Mouse (Mus musculus): ENCODE results near the gene Taar8b. TPM values are rescaled to one million over a fixed set of nuclear protein-coding genes. Genes with fewer than 3 reads are reported as not detected.
A peak's percentile ranks its signal among the peaks of the same experiment; 100 is the strongest.
"Not testable (repeated sequence)": the region's sequence is repeated elsewhere in the genome, so short reads cannot be mapped to it uniquely, and the experiment has no call there.

The Taar8b gene
- polyA plus RNA-seq, 1 experiment from 2014 or later: not detected

GRCm38 (mm10) chr10:24101812-24102211 lies 9.7 kb upstream of the Taar8b start, which contains the start of gene Taar8c:
Taar8c (minus strand) TSS chr10:24101912.
- H3K9ac ChIP-seq; H3K36me3 ChIP-seq (replicated peaks); H3K4me3 ChIP-seq (replicated peaks); H3K27ac ChIP-seq (replicated peaks); H3K27me3 ChIP-seq; H3K9me3 ChIP-seq (replicated peaks); ATAC-seq (ENCODE audit: insufficient read depth); H3K4me2 ChIP-seq; H3K4me1 ChIP-seq (replicated peaks): not testable (repeated sequence)
- 46% methylated on average over 1 of the region's 3 CpGs for WGBS (ENCODE audit: insufficient replicate concordance)

- not testable (repeated sequence) for H3K36me3 ChIP-seq (replicated peaks); H3K27ac ChIP-seq (replicated peaks); H3K27me3 ChIP-seq; H3K9ac ChIP-seq; H3K4me2 ChIP-seq; H3K9me3 ChIP-seq (replicated peaks); H3K4me3 ChIP-seq (replicated peaks); H3K4me1 ChIP-seq (replicated peaks)
- WGBS (ENCODE audit: insufficient replicate concordance): 38% methylated on average over 2 of the region's 2 CpGs
- peak; percentile 31; the same call in 1 of the 2 replicates for ATAC-seq (ENCODE audit: insufficient read depth)
Observed at GRCm38 (mm10) chr10:24097010-24097409, 4.9 kb upstream of the Taar8b start.

- Histone ChIP-seq H3K4me1 (replicated peaks) (0 out of 2 replicates have a peak, but pooled peaks cover 4% of the 10 kb centered on the region), H3K9me3 (replicated peaks) (no peaks in the 10 kb centered on the region), H3K9ac (no peak overlapping the region), H3K4me3 (replicated peaks) (no peak overlapping the region), H3K27ac (replicated peaks) (no peak overlapping the region), H3K36me3 (replicated peaks) (no peaks in the 10 kb centered on the region), H3K4me2 (no peak overlapping the region), H3K27me3 (no peaks in the 10 kb centered on the region)
- ATAC-seq (ENCODE audit: insufficient read depth): no peak
- 60% methylated on average over 2 of the region's 2 CpGs for WGBS (ENCODE audit: insufficient replicate concordance)
Observed at GRCm38 (mm10) chr10:24087168-24087567, 4.9 kb downstream of the Taar8b start.

GRCm38 (mm10) chr10:24086555-24086954 lies 5.5 kb downstream of the Taar8b start:
- no peaks in the 10 kb centered on the region for H3K27me3 ChIP-seq
- H3K27ac ChIP-seq (replicated peaks): no peak overlapping the region
- ATAC-seq (ENCODE audit: insufficient read depth): no peak
- H3K36me3 ChIP-seq (replicated peaks): no peaks in the 10 kb centered on the region
- H3K4me3 ChIP-seq (replicated peaks): no peak overlapping the region
- H3K4me1 ChIP-seq (replicated peaks): 0 out of 2 replicates have a peak, but pooled peaks cover 4% of the 10 kb centered on the region
- no peak overlapping the region for H3K9ac ChIP-seq
- H3K4me2 ChIP-seq: no peak overlapping the region
- no peaks in the 10 kb centered on the region for H3K9me3 ChIP-seq (replicated peaks)
- WGBS (ENCODE audit: insufficient replicate concordance): 29% methylated on average over 5 of the region's 5 CpGs

GRCm38 (mm10) chr10:24085936-24086335 lies 6.2 kb downstream of the Taar8b start:
- Histone ChIP-seq H3K27me3 (no peaks in the 10 kb centered on the region), H3K36me3 (replicated peaks) (no peaks in the 10 kb centered on the region), H3K9me3 (replicated peaks) (no peaks in the 10 kb centered on the region), H3K4me3 (replicated peaks) (no peak overlapping the region), H3K4me1 (replicated peaks) (0 out of 2 replicates have a peak, but pooled peaks cover 4% of the 10 kb centered on the region), H3K9ac (no peak overlapping the region), H3K4me2 (no peak overlapping the region), H3K27ac (replicated peaks) (peak overlapping the region; percentile 35; the same call in 1 of the 2 replicates)
- ATAC-seq (ENCODE audit: insufficient read depth): no peak
- 46% methylated on average over 5 of the region's 5 CpGs for WGBS (ENCODE audit: insufficient replicate concordance)

- Histone ChIP-seq H3K9me3 (replicated peaks) (no peaks in the 10 kb centered on the region), H3K27me3 (no peaks in the 10 kb centered on the region), H3K27ac (replicated peaks) (no peak overlapping the region), H3K4me3 (replicated peaks) (no peak overlapping the region), H3K4me1 (replicated peaks) (no peaks in the 10 kb centered on the region), H3K9ac (no peak overlapping the region), H3K4me2 (no peak overlapping the region), H3K36me3 (replicated peaks) (no peaks in the 10 kb centered on the region)
- no peak for ATAC-seq (ENCODE audit: insufficient read depth)
- WGBS (ENCODE audit: insufficient replicate concordance): 31% methylated on average over 3 of the region's 3 CpGs
Observed at GRCm38 (mm10) chr10:24080166-24080565, 11.9 kb downstream of the Taar8b start.

- H3K4me2 ChIP-seq; H3K9me3 ChIP-seq (replicated peaks); H3K27ac ChIP-seq (replicated peaks); H3K9ac ChIP-seq; H3K36me3 ChIP-seq (replicated peaks); ATAC-seq (ENCODE audit: insufficient read depth); H3K4me3 ChIP-seq (replicated peaks); H3K27me3 ChIP-seq; H3K4me1 ChIP-seq (replicated peaks): not testable (repeated sequence)
- WGBS (ENCODE audit: insufficient replicate concordance): 50% methylated on average over 2 of the region's 4 CpGs
Observed at GRCm38 (mm10) chr10:24076200-24076599, 15.9 kb downstream of the Taar8b start, which contains the start of gene Taar8a. Taar8a (plus strand) TSS chr10:24076500.

- not testable (repeated sequence) for H3K27me3 ChIP-seq; H3K9ac ChIP-seq; ATAC-seq (ENCODE audit: insufficient read depth); H3K4me3 ChIP-seq (replicated peaks); H3K9me3 ChIP-seq (replicated peaks); H3K4me1 ChIP-seq (replicated peaks); H3K27ac ChIP-seq (replicated peaks); H3K36me3 ChIP-seq (replicated peaks); H3K4me2 ChIP-seq
- 34% methylated on average over 2 of the region's 2 CpGs for WGBS (ENCODE audit: insufficient replicate concordance)
Observed at GRCm38 (mm10) chr10:24074751-24075150, 17.3 kb downstream of the Taar8b start.

- H3K9ac ChIP-seq: no peak overlapping the region
- H3K27me3 ChIP-seq: no peaks in the 10 kb centered on the region
- H3K4me3 ChIP-seq (replicated peaks): no peak overlapping the region
- no peaks in the 10 kb centered on the region for H3K36me3 ChIP-seq (replicated peaks)
- H3K4me2 ChIP-seq: no peak overlapping the region
- H3K27ac ChIP-seq (replicated peaks): no peak overlapping the region
- ATAC-seq (ENCODE audit: insufficient read depth): no peak
- WGBS (ENCODE audit: insufficient replicate concordance): 32% methylated on average over 3 of the region's 3 CpGs
- H3K4me1 ChIP-seq (replicated peaks): no peaks in the 10 kb centered on the region
- no peaks in the 10 kb centered on the region for H3K9me3 ChIP-seq (replicated peaks)
Observed at GRCm38 (mm10) chr10:24058986-24059385, 33.1 kb downstream of the Taar8b start.

- no peaks in the 10 kb centered on the region for H3K9me3 ChIP-seq (replicated peaks)
- H3K4me3 ChIP-seq (replicated peaks): no peak overlapping the region
- no peaks in the 10 kb centered on the region for H3K4me1 ChIP-seq (replicated peaks)
- H3K27ac ChIP-seq (replicated peaks): no peak overlapping the region
- no peak overlapping the region for H3K4me2 ChIP-seq
- H3K27me3 ChIP-seq: no peaks in the 10 kb centered on the region
- WGBS (ENCODE audit: insufficient replicate concordance): 30% methylated on average over 5 of the region's 5 CpGs
- H3K9ac ChIP-seq: no peak overlapping the region
- ATAC-seq (ENCODE audit: insufficient read depth): peak; percentile 73; the same call in 1 of the 2 replicates
- no peaks in the 10 kb centered on the region for H3K36me3 ChIP-seq (replicated peaks)
Observed at GRCm38 (mm10) chr10:24052039-24052438, 40.1 kb downstream of the Taar8b start.

GRCm38 (mm10) chr10:24049210-24049609 lies 42.9 kb downstream of the Taar8b start, which contains the start of gene Taar7f:
Taar7f (plus strand) TSS chr10:24049510.
- no peak within 1 kb of the TSS for H3K9ac ChIP-seq
- no peaks in the 10 kb centered on the region for H3K4me1 ChIP-seq (replicated peaks)
- H3K27me3 ChIP-seq: no peaks in the 10 kb centered on the region
- H3K9me3 ChIP-seq (replicated peaks): no peaks in the 10 kb centered on the region
- H3K27ac ChIP-seq (replicated peaks): no peak within 1 kb of the TSS
- H3K4me3 ChIP-seq (replicated peaks): no peak within 1 kb of the TSS
- no peak within 1 kb of the TSS for H3K4me2 ChIP-seq
- H3K36me3 ChIP-seq (replicated peaks): no peaks in the 10 kb centered on the region
- ATAC-seq (ENCODE audit: insufficient read depth): no peak

All from liver, embryonic 15.5 days (tissue).